Mouse (Mus musculus): ENCODE measurements around the gene Mypn. TPM values are rescaled to one million over a fixed set of nuclear protein-coding genes. Genes with fewer than 3 reads are reported as not detected.

Gene Mypn
- polyA plus RNA-seq, 1 experiment: not detected

DNA sequence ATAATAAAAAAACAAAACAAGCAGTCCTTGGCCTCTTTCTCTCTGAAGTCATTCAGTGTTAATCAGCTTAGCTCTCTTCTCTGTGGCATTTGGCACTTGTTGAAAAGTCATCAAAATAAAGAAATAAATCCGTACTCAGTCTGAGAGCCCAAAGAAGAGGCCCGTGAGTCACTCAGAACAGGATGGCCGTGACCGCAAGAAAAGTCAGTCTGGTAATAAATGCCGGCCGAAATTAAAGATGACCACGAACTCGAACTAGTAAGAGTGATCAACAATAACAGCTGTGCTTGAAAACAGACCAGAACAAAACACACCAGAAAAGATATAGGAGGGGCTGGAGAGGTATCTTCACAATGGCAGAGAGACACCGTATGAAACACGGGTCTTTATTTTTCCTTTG lies 79.7 kb downstream of the Mypn start:
- H3K27ac ChIP-seq (ENCODE audit: insufficient read depth, low read length): no peak overlapping the region
- TF ChIP-seq POLR2A (IDR thresholded peaks at IDR 0.05; ENCODE audit: low read depth, low read length) (no peak), CTCF (IDR thresholded peaks at IDR 0.05; ENCODE audit: borderline replicate concordance, insufficient read depth, low read length) (no peak)
- no peaks in the 10 kb centered on the region for H3K4me1 ChIP-seq (ENCODE audit: control insufficient read depth, insufficient read depth, low read length)
- H3K4me3 ChIP-seq (ENCODE audit: insufficient read depth, low read length): no peak overlapping the region

DNA sequence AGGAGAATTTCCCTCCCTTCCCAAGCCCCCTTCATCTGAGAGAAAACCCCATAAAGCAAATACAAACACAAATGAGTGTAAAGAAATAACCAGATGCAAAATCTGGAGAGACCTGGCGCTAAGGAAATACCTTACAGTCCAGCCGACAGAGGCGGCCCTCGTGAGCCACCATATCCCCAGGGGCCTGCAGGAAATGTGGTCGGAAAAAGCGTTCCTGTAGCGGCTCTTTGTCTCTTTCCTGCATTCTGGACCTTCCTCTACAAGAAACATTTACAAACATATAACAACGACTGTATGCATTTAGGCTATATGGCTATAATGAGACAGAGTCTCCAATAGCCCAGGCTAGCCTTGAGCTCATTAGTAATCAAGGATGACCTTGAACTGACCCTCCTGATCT lies 80.6 kb downstream of the Mypn start:
- Histone ChIP-seq H3K4me1 (ENCODE audit: control insufficient read depth, insufficient read depth, low read length) (no peaks in the 10 kb centered on the region), H3K4me3 (ENCODE audit: insufficient read depth, low read length) (no peak overlapping the region), H3K27ac (ENCODE audit: insufficient read depth, low read length) (no peak overlapping the region)
- TF ChIP-seq POLR2A (IDR thresholded peaks at IDR 0.05; ENCODE audit: low read depth, low read length): no peak
- TF ChIP-seq CTCF (IDR thresholded peaks at IDR 0.05; ENCODE audit: borderline replicate concordance, insufficient read depth, low read length): no peak

DNA sequence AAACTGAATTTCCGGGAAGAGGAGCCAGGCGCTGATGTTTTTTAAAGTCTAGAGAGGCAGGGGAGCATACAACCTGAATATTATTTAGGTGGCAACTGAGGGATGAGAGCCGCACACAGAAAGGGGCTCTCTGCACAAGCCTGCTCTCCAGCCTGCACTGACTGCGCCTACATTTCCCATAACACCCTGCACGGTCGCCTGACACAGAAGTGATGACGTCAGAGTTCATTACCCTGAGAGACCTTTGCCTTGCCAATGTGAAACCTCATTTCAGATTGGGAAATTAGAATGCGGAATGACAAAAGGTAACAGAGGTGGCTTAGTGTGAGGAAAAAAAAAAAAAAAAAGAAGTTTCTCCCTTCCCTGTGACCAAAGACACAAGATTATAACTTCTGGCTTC lies 81.2 kb downstream of the Mypn start:
- H3K4me3 ChIP-seq (ENCODE audit: insufficient read depth, low read length): no peak overlapping the region
- no peaks in the 10 kb centered on the region for H3K4me1 ChIP-seq (ENCODE audit: control insufficient read depth, insufficient read depth, low read length)
- TF ChIP-seq CTCF (IDR thresholded peaks at IDR 0.05; ENCODE audit: borderline replicate concordance, insufficient read depth, low read length) (no peak), POLR2A (IDR thresholded peaks at IDR 0.05; ENCODE audit: low read depth, low read length) (no peak)
- no peak overlapping the region for H3K27ac ChIP-seq (ENCODE audit: insufficient read depth, low read length)

DNA sequence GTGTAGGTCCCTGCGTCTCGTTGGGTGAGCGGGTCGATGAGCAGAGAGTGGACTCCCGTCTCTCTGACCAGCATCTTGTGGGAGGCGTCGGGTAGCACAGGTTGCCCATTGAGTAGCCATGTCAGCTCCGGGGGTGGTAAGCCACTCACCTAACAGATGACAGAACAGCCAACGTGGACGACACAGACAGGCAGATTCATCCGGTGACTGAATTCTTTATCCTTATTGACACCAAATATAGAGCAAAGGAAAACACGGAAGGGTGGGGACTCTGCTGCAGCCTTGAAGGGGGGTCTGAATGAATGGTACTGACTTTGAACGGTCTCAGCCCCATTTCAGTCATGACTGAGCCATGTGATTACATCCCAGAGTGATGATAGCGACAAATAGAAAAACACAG lies 81.8 kb downstream of the Mypn start:
- TF ChIP-seq CTCF (IDR thresholded peaks at IDR 0.05; ENCODE audit: borderline replicate concordance, insufficient read depth, low read length) (no peak), POLR2A (IDR thresholded peaks at IDR 0.05; ENCODE audit: low read depth, low read length) (no peak)
- H3K27ac ChIP-seq (ENCODE audit: insufficient read depth, low read length): no peak overlapping the region
- H3K4me3 ChIP-seq (ENCODE audit: insufficient read depth, low read length): no peak overlapping the region
- no peaks in the 10 kb centered on the region for H3K4me1 ChIP-seq (ENCODE audit: control insufficient read depth, insufficient read depth, low read length)

DNA sequence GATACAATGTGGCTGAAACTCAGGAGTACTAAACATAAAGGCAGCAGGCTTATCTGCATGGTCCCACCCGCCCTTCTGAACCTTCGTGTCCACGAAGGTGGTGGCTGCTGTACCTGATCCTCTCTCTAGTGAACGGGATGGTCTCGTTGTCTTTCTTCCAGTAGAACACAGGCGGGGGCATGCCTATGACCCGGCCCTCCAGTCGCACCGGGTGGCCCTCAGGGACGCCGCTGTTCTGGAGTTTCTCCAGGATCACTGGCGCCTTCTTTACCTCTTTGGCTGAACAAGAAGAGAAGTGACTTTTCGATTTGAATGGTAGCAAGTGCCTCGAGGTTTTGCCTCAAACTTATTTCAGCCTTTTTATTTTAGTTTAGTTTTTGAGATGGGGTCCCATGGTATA lies 83.8 kb downstream of the Mypn start:
- H3K4me3 ChIP-seq (ENCODE audit: insufficient read depth, low read length): no peak overlapping the region
- no peak overlapping the region for H3K27ac ChIP-seq (ENCODE audit: insufficient read depth, low read length)
- TF ChIP-seq CTCF (IDR thresholded peaks at IDR 0.05; ENCODE audit: borderline replicate concordance, insufficient read depth, low read length) (no peak), POLR2A (IDR thresholded peaks at IDR 0.05; ENCODE audit: low read depth, low read length) (no peak)
- no peaks in the 10 kb centered on the region for H3K4me1 ChIP-seq (ENCODE audit: control insufficient read depth, insufficient read depth, low read length)

DNA sequence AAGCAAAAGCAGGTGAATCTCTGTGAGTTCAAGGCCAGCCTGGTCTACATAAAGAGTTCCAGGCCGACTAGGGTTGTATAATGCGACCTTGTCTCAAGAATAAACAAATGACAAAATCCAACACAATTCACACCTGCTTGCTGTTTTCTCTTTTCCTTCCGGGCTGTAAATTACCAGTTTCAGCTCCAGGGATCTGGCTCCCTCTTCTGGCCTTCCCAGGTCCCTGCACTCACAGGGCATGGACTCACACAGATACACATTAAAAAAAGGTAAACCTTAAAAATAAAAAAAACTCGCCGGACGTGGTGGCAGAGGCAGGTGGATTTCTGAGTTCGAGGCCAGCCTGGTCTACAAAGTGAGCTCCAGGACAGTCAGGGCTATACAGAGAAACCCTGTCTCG lies 86.2 kb downstream of the Mypn start:
- no peaks in the 10 kb centered on the region for H3K4me1 ChIP-seq (ENCODE audit: control insufficient read depth, insufficient read depth, low read length)
- H3K27ac ChIP-seq (ENCODE audit: insufficient read depth, low read length): no peak overlapping the region
- no peak overlapping the region for H3K4me3 ChIP-seq (ENCODE audit: insufficient read depth, low read length)
- TF ChIP-seq CTCF (IDR thresholded peaks at IDR 0.05; ENCODE audit: borderline replicate concordance, insufficient read depth, low read length) (no peak), POLR2A (IDR thresholded peaks at IDR 0.05; ENCODE audit: low read depth, low read length) (no peak)

DNA sequence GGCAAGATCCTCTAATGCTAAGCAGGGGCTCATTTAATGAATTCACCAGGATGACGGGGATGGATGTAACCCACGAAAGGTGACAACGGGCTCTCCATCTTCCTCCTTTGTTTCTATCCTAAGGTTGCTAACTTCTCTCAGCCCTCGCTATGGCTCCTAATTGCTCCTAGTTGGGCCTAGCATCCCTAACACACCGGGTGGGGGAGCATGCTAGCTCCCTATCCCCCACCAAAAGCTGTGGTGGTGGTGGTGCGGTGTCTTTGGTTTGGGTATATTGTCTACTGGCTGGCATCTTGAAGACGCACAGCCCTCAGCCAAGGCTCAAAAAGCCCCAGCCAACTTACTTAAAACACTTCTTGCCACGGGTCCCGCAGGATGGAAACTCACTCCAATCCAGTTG lies 87.4 kb downstream of the Mypn start:
- H3K4me3 ChIP-seq (ENCODE audit: insufficient read depth, low read length): no peak overlapping the region
- TF ChIP-seq POLR2A (IDR thresholded peaks at IDR 0.05; ENCODE audit: low read depth, low read length) (no peak), CTCF (IDR thresholded peaks at IDR 0.05; ENCODE audit: borderline replicate concordance, insufficient read depth, low read length) (no peak)
- no peak overlapping the region for H3K27ac ChIP-seq (ENCODE audit: insufficient read depth, low read length)
- no peaks in the 10 kb centered on the region for H3K4me1 ChIP-seq (ENCODE audit: control insufficient read depth, insufficient read depth, low read length)

DNA sequence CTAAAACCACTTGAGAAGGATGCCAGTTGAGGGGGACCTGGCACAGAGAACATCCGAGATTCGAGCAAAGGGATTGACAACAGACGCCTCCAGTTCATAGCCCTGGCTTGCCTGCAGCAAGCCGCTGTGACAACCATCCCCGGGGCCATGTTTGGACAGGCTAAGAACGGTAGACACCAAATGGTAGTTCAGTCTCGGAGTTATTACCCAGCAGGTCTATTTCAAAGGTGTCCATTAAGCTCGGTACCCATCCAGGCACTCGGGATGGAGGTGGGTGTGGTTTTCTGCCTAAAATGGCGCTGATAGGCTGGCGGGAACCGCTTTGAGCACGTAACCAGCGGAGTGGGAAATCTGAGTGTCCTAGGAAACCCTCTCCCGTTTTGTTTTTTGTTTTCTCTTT lies 87.9 kb downstream of the Mypn start:
- Histone ChIP-seq H3K4me1 (ENCODE audit: control insufficient read depth, insufficient read depth, low read length) (no peaks in the 10 kb centered on the region), H3K27ac (ENCODE audit: insufficient read depth, low read length) (no peak overlapping the region), H3K4me3 (ENCODE audit: insufficient read depth, low read length) (no peak overlapping the region)
- TF ChIP-seq POLR2A (IDR thresholded peaks at IDR 0.05; ENCODE audit: low read depth, low read length) (no peak), CTCF (IDR thresholded peaks at IDR 0.05; ENCODE audit: borderline replicate concordance, insufficient read depth, low read length) (no peak)

DNA sequence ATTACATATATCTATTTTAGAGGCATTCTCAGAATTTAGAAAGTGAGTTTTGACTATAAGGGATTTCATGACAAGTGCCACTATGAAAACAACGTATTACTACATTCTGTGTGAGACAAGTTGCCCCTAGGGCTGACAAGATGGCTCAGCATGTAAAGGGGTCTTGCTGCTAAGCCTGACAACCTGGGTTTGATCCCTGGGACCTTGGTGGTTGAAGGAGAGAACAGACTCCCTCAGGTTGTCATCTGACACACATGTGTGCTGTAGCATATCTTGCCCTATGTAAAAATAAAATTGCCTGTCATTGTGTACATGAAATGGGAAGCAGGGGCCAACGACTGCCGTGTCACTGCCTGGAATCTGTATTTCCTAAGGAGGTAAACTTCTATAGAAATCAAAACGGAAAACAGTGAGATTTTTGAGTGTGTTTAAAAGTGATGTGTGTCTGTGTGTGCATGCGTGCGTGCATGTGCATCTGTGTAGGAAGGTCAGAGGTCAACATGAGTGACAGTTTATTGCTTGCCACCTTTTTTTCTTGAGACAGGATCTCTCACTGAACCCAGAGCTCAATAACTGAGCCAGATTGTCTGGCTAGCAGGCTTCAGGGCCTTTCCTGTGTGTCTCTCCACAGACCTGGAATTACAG lies 89.9 kb downstream of the Mypn start:
- Histone ChIP-seq H3K4me3 (ENCODE audit: insufficient read depth, low read length) (no peak overlapping the region), H3K27ac (ENCODE audit: insufficient read depth, low read length) (no peak overlapping the region)
- TF ChIP-seq CTCF (IDR thresholded peaks at IDR 0.05; ENCODE audit: borderline replicate concordance, insufficient read depth, low read length) (no peak), POLR2A (IDR thresholded peaks at IDR 0.05; ENCODE audit: low read depth, low read length) (no peak)

DNA sequence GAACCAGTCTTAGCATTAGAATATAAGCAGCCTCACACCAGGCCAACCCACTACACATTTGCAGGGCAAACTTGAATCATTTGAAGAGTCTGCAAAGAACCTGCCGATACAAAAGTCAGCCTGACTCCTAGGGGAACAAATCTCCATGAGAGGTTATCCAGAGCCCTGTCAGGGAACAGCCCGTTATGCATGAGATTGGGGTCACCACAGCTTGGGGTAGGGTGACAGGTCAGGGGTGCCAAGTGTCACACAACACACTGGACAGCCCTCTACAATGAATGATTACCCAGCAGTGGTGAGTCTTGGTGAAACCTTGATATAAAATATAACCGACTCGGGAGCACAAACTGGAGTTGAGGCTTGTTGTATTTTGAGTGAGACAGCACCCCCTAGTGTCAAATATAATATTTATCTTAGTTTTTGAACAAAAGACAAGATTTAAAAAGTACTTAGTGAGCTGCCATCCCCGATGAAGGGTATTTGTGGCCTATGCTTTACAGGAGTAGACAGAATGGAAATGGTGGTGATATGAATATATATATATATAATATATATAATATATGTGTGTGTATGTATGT lies 90.6 kb downstream of the Mypn start:
- Histone ChIP-seq H3K4me3 (ENCODE audit: insufficient read depth, low read length) (no peak overlapping the region), H3K4me1 (ENCODE audit: control insufficient read depth, insufficient read depth, low read length) (no peaks in the 10 kb centered on the region), H3K27ac (ENCODE audit: insufficient read depth, low read length) (no peak overlapping the region)
- TF ChIP-seq POLR2A (IDR thresholded peaks at IDR 0.05; ENCODE audit: low read depth, low read length) (no peak), CTCF (IDR thresholded peaks at IDR 0.05; ENCODE audit: borderline replicate concordance, insufficient read depth, low read length) (no peak)

More for the DNA sequence above, 89.9 kb downstream of the Mypn start:
- no peaks in the 10 kb centered on the region for H3K4me1 ChIP-seq (ENCODE audit: control insufficient read depth, insufficient read depth, low read length)
